Mouse (Mus musculus): ENCODE data around the gene 4930539E08Rik. TPM values are rescaled to one million over a fixed set of nuclear protein-coding genes. Genes with fewer than 3 reads are reported as not detected.

The 4930539E08Rik gene
- polyA plus RNA-seq (2014; fragmentation: Illumina TruSeq; extraction: RNeasy Lipid Tissue Mini Kit (QIAGEN cat#74804); ENCODE audit: low read depth, low replicate concordance): 0.42 TPM

DNA sequence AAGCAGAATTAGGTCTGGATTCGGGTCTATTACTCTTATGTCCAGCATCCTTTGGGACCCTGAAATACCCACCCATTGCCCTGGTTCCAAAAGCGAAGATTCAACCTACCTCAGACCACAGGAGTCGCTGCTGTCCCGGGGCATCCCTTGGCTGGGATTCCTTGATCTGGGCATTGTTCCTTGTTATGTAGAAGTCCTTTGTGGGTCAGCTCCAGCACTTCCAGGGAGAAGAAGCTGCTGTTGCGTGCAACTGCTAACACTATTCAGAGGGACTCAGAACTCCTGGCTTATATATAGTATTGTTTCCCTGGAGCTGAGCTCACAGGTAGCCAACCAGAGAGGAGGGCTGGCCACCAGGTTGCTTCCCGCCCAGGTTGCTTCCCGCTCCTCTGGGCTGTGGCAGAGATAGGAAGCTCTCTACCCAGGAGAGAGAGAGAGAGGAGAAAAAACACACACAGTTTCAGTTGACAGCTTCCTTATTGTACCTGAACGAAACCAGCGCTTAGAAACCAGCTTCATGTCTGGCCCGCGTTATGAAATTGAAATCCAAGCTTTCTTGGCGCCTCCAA lies at the start of gene 4930539E08Rik:
TSS of gene 4930539E08Rik (minus strand) at position 265 of the 569 bp plus-strand sequence.

DNA sequence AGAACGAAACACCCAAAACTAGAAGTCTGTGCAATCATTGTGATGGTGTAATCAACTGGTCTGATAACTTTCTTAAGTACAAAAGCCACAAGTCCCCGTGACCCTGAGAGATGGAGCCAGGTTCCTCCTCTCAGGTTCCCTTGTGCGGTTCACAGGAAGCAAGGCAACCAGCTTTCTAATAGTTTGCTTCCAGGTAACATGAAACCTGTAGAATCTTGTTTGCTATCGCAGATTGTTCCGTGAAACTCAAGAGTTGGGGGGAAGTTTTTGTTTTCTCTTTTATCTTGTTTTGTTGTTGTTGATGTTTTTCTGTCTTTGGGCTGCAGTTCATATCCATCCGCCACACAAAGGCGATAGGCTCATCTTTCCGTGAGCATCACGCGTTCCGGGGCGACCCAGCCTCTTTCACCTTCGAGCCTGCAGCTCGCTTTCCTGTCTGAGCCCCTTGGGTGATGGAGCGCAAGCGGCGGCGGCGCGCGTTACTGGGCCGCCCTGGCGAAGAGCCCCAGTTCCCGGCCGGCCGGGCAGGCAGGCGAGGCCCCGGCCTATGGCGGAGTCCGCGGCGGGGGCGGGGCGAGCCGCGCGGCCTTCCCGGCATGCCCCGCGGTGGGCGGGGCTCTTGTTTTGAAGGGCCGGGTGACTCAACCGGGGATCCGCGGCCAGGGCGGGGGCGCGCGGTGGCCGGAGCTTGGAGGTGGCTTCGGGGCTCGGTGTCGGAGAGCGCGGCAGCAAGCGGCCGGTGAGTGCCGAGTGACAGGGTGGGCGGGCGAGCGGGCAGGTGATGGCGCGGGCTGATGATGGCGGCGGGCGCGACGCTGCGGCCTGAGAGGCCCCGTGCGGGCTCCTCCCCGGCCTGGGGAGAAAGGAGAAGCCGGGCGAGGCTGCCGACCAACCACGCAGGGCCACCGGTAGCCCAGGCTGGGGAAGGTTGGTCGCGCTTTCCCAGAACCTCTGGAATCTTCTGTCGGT lies 37.0 kb upstream of the 4930539E08Rik start, which contains the start of gene Kctd20:
TSS of gene Kctd20 (plus strand) at position 120 of the 969 bp plus-strand sequence.

DNA sequence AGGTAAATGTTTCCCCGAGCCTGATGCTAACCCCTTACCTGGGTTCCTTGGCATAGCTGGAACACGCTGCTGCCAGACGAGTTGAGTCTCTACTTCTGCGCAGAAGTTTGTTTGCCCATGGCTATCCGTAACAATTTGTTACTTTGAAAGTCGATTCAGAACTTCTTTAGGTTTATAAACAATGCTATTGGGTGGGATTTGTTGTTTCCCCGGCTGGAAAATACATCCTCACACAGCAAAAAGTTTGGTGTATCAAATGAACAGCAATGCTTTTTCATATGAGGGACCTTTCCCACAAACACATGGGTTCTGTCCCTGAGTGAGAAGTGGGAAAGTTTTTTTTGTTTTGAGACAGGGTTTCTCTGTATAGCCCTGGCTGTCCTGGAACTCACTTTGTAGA lies 28.6 kb upstream of the 4930539E08Rik start, which contains the start of gene Pxt1:
TSS of gene Pxt1 (minus strand) at position 101 of the 400 bp plus-strand sequence.

DNA sequence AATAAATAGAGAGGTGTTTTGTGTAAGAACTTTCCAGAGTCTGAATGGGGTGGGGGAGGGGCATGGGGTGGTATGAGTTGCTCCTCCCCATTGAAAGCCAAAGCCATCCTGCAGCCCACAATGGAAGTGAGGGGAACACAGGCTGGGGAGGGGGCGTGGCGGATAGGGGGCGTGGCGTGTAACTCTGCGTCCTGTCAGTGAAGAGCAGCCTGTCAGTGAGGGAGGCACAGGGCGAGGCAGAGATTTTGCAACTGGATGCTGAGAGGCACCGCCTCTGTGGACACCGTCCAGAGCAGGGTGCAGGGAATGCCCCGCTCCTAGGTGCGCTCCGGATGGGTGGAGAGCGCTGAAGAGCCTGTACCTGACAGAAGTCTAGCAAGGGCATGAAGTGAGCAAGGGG lies 56.9 kb downstream of the 4930539E08Rik start, which contains the start of gene Pnpla1:
TSS of gene Pnpla1 (plus strand) at position 207 of the 400 bp plus-strand sequence.

Other genes with a start within 250 kb of the 4930539E08Rik start
- gene Slc26a8, start 225.1 kb downstream of the 4930539E08Rik start, polyA plus RNA-seq (2014; fragmentation: Illumina TruSeq; extraction: RNeasy Lipid Tissue Mini Kit (QIAGEN cat#74804); ENCODE audit: low read depth, low replicate concordance): 4.6 TPM
- gene Mapk14, start 224.0 kb downstream of the 4930539E08Rik start, polyA plus RNA-seq (2014; fragmentation: Illumina TruSeq; extraction: RNeasy Lipid Tissue Mini Kit (QIAGEN cat#74804); ENCODE audit: low read depth, low replicate concordance): 63.7 TPM
- not detected for gene AC170998.1, start 189.2 kb downstream of the 4930539E08Rik start, polyA plus RNA-seq (2014; fragmentation: Illumina TruSeq; extraction: RNeasy Lipid Tissue Mini Kit (QIAGEN cat#74804); ENCODE audit: low read depth, low replicate concordance)
- 31.0 TPM for gene Mapk13, start 146.0 kb downstream of the 4930539E08Rik start, polyA plus RNA-seq (2014; fragmentation: Illumina TruSeq; extraction: RNeasy Lipid Tissue Mini Kit (QIAGEN cat#74804); ENCODE audit: low read depth, low replicate concordance)
- gene Brpf3, start 114.2 kb downstream of the 4930539E08Rik start, polyA plus RNA-seq (2014; fragmentation: Illumina TruSeq; extraction: RNeasy Lipid Tissue Mini Kit (QIAGEN cat#74804); ENCODE audit: low read depth, low replicate concordance): 33.7 TPM
- 1.5 TPM for gene Pnpla1, start 56.9 kb downstream of the 4930539E08Rik start, polyA plus RNA-seq (2014; fragmentation: Illumina TruSeq; extraction: RNeasy Lipid Tissue Mini Kit (QIAGEN cat#74804); ENCODE audit: low read depth, low replicate concordance)
- 2.5 TPM for gene Pxt1, start 28.5 kb upstream of the 4930539E08Rik start, polyA plus RNA-seq (2014; fragmentation: Illumina TruSeq; extraction: RNeasy Lipid Tissue Mini Kit (QIAGEN cat#74804); ENCODE audit: low read depth, low replicate concordance)
- gene Kctd20, start 36.6 kb upstream of the 4930539E08Rik start, polyA plus RNA-seq (2014; fragmentation: Illumina TruSeq; extraction: RNeasy Lipid Tissue Mini Kit (QIAGEN cat#74804); ENCODE audit: low read depth, low replicate concordance): 37.2 TPM
- 70.6 TPM for gene Stk38, start 92.7 kb upstream of the 4930539E08Rik start, polyA plus RNA-seq (2014; fragmentation: Illumina TruSeq; extraction: RNeasy Lipid Tissue Mini Kit (QIAGEN cat#74804); ENCODE audit: low read depth, low replicate concordance)
- 133 TPM for gene Srsf3, start 117.3 kb upstream of the 4930539E08Rik start, polyA plus RNA-seq (2014; fragmentation: Illumina TruSeq; extraction: RNeasy Lipid Tissue Mini Kit (QIAGEN cat#74804); ENCODE audit: low read depth, low replicate concordance)
- gene Cdkn1a, start 175.7 kb upstream of the 4930539E08Rik start, polyA plus RNA-seq (2014; fragmentation: Illumina TruSeq; extraction: RNeasy Lipid Tissue Mini Kit (QIAGEN cat#74804); ENCODE audit: low read depth, low replicate concordance): 42.9 TPM
- 10.0 TPM for gene Rab44, start 198.8 kb upstream of the 4930539E08Rik start, polyA plus RNA-seq (2014; fragmentation: Illumina TruSeq; extraction: RNeasy Lipid Tissue Mini Kit (QIAGEN cat#74804); ENCODE audit: low read depth, low replicate concordance)